Mouse (Mus musculus) megakaryocyte-erythroid progenitor cell, adult 5-6 weeks (primary cell): ENCODE results near the gene Zfp143. TPM values are rescaled to one million over a fixed set of nuclear protein-coding genes. Genes with fewer than 3 reads are reported as not detected.
A peak's percentile ranks its signal among the peaks of the same experiment; 100 is the strongest.
"Not testable (repeated sequence)": the region's sequence is repeated elsewhere in the genome, so short reads cannot be mapped to it uniquely, and the experiment has no call there.

Experiments
- ATAC-seq: replicated peaks from 2 replicates; pipeline ENCODE4 v1.8.0; 2016; ENCODE audit warnings: mild to moderate bottlenecking, inconsistent platforms; ENCODE audit not compliant: severe bottlenecking, poor library complexity, low FRiP score, low TSS enrichment
- total RNA-seq, 2 experiments: library from RNA; stranded (forward) in 1 of 2; stranded (reverse) in 1 of 2; fragments of 200-1000, 215-1000 nt in 1 of 2; fragments of >200 nt in 1 of 2; fragmentation: Nextera tagmentation in 1 of 2; gene quantifications; 2 replicates each; pipeline ENCODE4 v1.2.3; 2014 to 2017

Gene Zfp143
- total RNA-seq, 2 experiments from 2014 or later = 18.8 to 47.0 TPM

DNA sequence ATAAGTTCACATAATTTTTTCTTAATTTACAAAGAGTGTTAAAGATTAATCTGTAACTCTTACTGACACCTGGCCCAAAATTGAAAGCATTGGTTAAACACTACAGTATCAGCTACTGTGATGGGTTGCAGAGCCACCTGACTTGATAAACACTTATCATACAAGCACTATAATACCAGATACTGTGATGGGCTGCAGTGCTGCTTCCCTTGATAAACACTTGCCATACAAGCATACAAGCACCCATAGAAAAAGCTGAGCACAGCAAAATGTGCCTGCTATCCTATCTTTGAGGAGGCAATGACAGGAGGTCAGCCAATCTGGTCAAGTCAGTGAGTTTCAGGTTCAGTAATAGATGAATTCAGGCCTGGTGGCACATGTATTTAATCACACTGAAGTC lies 24.2 kb downstream of the Zfp143 start:
- ATAC-seq = peak; percentile 63

DNA sequence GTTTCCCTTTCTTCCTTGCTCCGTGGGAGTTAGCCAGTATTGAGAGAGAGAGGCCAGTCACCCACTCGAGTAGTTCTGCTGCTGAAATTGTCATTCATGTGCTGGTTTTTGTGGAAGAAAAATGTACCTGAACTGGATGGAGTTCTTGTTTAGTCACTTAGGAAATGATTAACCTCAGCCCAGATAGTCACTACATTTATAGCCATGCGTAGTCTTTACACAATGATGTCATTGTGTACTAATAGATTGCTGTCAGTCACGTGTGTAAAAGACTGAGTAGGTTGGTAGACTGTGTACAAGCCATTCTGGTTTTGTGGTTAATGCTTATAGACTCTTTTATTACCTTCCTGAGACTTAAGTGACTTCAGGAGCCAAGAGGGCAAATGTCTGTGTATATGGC lies 26.9 kb downstream of the Zfp143 start:
- no peak for ATAC-seq

DNA sequence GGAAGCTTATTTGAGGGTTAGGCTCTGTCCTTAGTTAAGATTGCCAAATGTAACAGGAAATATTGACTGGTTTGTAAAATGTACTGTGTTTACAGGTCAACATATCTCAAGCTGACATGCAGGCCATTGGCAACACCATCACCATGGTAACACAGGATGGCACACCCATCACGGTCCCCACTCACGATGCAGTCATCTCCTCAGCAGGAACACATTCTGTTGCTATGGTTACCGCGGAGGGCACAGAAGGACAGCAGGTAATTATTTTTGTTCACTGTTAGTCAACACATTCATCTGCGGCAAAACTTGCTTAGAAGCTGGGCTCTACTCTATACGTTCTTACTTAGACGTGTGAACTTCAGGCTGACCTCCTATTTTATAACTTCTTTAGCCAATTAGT lies 30.7 kb downstream of the Zfp143 start:
- ATAC-seq = no peak

DNA sequence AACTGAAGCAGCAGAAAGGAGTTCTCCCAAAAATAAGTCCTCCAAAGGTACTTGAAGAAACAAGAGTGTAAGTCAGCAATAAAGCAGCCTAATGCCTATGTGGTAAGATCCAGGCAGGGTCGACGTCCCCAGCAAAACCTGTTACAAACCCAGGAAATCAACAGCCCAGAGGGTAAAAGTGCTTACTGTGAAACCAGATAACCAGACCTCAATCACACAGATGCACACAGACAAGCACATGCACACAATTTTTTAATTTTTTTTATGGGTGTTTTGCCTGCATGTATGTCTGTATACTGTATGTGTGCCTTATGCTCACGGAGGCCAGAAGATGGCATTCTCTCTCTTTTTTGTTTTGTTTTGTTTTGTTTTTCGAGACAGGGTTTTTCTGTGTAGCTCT lies 35.3 kb downstream of the Zfp143 start:
- ATAC-seq = peak; percentile 88

DNA sequence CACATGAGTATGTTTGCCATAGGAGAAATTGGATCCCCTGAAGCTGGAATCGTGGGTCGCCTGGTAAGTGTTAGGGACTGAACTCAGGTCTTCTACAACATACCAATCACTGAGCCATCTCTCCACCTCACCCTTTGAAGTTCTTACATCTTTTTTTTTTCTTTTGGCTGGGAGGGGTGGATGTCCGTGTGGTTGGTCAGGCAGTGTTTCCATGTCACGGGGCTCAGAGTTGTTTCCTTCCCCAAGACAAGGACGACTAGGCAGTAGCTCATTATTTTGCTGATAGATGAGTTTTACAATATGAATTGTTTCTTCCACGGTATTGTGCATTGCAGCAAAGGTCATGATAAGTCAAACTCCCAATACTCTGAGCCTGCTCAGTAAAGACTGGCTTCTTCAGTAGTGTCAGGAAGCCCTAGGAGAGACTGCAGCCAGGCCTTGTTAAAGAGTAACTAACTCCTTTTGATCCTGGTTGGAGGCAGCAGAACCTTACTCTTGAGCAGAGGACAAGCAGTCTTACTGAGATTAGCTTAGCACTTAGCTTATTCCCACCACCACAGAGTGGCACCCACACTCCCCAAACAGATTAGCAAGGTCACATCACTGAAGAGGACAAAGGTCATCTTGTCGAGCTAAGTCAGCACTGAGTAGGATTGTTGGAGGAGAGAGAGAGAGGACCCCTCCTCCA lies 36.2 kb downstream of the Zfp143 start:
- ATAC-seq = no peak

GRCm38 (mm10) chr7:110100854-110101253 lies 39.8 kb downstream of the Zfp143 start:
- ATAC-seq = no peak

GRCm38 (mm10) chr7:110101266-110101665 lies 40.2 kb downstream of the Zfp143 start:
- no peak for ATAC-seq

DNA sequence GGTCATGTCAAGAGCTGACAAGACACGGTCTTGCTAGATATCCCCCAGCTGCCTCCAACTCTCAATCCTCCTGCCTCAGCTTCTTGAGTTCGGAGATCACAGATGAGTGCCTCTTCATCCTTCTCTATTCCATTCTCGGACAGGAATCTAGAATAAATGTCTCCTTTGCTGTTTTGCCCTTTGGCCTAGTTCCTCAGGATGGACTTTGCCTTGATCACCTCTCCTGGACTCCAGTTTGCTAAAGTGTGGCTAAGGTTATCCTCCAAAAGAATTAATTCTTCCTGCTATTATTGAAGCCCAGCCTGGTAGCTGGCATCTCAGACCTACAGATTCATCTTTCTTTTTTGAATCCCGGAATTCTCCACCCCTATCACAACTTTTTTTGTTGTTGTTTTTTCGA lies 44.0 kb downstream of the Zfp143 start:
- ATAC-seq = no peak

DNA sequence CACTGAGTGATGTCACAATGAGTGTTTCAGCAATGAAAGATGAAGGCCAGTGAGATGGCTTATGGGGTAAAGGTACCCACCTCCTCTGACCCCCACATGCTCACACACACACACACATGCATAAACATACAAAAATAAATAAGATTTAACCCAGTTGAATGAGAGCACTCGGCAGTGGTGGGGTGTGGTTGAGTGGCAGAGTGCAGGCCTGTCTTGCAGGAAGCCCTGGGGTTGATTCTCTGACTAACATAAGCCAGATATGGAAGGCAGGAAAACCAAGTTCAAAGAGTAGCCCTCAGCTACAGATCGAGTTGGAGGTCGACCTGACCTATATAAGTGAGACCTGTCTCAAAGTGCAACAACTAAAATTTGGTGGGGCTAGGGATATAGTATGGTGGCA lies 45.6 kb downstream of the Zfp143 start:
- no peak for ATAC-seq

GRCm38 (mm10) chr7:110108524-110108923 lies 47.5 kb downstream of the Zfp143 start:
- ATAC-seq = not testable (repeated sequence)

DNA sequence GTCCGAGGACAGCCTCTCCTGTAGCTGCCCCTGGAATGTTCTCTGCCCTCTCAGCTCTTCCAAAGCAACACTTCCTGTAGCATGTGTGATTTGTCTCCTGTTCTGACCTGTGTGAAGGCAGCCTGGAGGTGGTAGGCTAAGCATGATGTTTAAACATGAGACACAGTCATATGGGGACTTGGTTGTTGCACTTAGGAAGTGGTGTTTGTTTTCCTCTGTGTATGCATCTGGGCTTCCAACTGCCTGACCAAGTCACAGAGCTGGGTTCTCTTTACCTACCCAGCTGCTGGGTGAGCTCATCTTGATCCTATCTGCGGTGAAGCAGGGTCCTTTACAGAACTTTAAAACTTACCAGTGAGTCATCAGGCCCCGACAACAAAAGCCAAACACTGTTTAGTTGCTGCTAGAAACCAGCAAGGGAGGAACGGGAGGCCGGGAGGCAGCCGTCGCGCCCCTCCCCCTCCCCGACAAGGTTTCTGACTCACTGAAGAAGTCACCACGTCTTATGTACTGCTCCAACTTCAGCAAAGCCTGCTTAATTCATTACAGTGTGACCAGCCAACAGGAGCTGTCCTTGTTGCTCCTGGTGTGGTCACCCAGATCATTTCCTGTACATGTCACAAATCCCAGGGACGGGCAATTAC lies 48.1 kb downstream of the Zfp143 start:
- peak; percentile 79 for ATAC-seq

DNA sequence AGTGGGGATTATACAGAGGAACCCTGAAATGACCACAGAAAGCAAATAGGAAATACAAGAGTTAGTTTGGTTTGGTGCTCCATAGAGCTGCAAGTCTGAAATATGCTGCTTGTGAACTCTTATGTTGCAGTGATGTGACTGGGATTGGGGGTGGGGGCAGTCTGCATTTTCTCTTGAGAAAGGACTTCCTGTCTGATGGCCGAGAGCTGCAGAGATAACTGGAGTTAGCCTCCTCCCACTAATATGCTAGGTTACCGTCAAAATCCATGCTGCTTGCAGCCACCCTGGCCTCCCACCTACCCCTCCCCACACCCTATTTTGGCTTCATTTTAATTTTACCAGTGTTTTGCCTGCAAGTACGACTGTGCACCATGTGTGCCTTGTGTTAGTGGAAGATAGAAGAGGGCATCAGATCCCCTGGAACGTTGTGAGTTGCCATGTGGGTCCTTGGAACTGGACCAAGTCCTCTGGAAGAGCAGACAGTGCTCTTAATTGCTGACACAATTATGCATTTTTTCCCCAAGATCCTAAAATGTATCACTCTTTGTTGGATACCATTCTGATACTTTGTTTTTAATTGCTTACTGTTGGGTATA lies 49.1 kb downstream of the Zfp143 start:
- ATAC-seq = peak; percentile 68

- ATAC-seq = no peak
Observed at GRCm38 (mm10) chr7:110114699-110115098, 53.7 kb downstream of the Zfp143 start.

- ATAC-seq = peak; percentile 45
Observed at GRCm38 (mm10) chr7:110116731-110117291, 55.8 kb downstream of the Zfp143 start.

DNA sequence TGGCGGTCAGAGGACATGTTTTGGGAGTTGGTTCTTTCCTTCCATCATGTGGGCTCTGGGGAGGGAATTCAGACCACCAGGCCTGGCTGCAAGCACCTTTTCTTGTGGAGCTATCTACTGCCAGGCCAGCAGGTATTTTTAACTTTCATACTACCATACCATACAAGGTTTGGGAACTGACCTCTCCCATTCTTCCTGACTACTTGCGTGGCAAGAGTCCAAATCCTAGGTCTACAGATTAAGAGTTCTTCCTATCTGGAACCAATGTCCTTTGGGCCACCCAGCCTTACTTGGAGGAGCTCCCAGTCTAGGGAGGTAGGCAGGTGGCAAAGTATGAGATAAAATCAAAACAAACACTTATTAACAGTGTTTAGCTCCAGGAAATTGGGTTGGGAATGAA lies 57.4 kb downstream of the Zfp143 start:
- ATAC-seq = no peak

GRCm38 (mm10) chr7:110120157-110120784 lies 59.3 kb downstream of the Zfp143 start:
- no peak for ATAC-seq

DNA sequence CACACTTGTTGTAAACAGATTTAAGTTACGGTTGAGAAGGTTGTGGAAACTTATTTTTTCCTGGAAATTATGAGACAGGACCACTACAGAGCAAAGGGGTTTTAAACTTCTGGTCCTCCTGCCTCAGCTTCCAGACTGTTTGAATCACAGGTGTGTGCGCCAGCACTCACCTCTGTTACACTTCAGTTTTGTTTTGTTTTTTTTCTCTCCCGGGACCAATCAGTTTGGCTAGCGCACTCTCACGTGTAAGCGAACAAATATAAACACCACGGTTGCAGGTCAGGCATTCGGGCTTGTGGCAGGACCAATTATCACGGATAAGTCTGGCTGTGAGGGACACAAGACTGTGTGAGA lies 60.1 kb downstream of the Zfp143 start:
- ATAC-seq = peak; percentile 10; the same call in 1 of the 2 replicates

DNA sequence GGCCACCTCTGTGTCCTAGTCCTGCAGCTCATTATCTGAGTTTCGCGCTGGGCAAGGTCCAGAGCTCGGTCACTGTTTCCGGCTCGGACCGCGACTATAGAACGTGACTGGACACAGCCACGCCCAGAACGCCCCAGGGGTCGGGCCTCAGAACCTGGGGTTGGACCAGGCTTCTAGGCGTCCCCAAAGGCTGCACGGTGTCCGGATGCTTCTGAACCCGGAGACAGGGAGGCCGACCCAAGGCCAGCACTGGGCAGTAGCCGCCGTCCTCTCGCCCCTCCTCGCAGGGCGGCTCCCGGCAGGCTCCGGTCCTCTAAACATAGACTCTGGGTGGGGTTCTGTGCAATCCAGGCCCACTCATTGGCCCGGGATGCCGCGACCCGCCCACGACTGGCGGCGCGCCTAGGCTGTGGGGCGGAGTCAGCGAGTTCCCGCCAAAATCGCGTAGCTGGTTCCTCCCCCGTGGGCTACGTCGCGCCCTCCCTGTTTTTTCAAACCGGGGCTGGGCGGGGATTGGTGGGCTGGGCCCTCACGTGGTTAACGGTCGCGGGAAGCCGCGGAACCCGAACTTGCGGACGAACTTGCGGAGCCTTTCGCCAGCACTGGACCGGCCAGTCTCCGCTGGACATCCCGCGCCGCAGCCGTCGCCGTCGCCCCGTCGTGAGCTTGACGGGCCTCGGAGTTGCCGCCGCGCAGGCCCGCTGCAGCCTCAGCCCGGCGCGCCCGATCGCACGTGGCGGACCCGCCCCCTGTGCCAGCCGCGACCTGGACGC lies 60.7 kb downstream of the Zfp143 start, which contains the start of gene Wee1:
TSS of gene Wee1 (plus strand) at position 531 of the 773 bp plus-strand sequence.
- ATAC-seq = peak; percentile 87

GRCm38 (mm10) chr7:110122289-110122564 lies 61.2 kb downstream of the Zfp143 start:
- ATAC-seq = peak; percentile 10; the same call in 1 of the 2 replicates
